Mouse (Mus musculus): ENCODE data around the gene Olfr1508.

DNA sequence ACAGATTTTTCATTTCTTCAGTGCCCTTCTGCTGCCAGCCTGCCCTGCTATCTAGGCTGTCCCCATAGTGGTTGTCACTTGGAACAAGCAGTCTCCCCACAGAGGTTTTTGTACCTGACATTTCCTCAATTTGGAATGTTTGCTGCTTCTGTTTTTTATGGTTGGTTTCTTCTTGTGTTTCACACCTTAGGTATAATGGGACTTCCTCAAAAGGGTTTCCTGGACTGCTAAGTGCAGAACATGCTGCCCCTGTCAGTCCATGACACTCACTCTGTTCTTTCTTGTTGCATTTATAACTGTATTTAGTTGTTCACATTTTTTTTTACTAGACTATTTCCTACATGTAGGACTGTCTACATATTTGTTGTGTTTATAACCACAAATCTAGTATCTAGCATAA lies 5.4 kb downstream of the Olfr1508 start:
- TF ChIP-seq CTCF (IDR thresholded peaks at IDR 0.05; ENCODE audit: low read depth) (no peak), EP300 (IDR thresholded peaks at IDR 0.05; ENCODE audit: low read depth) (no peak)

All from liver, embryonic 14.5 days (tissue).